ENCODE assay signal across 9 mouse cellular contexts in genomic region chr5:115470766-115471531, GRCm38 (mm10). TPM values are rescaled to one million over a fixed set of nuclear protein-coding genes. Genes with fewer than 3 reads are reported as not detected.
DNase-seq lines count a peak whose midpoint lies in the region; ATAC-seq and TF ChIP-seq lines count a peak whose summit lies in the region.
"Had no signal": no experiment of that assay in that cellular context is flagged by ENCODE, and none has a peak within 500 bp of the region (broad histone marks: within the 10 kb centered on the region; RNA-seq: fewer than 3 reads in every experiment).

No protein-coding gene starts in this region.

- peak; percentile 84 for TF ChIP-seq CTCF in intestine, postnatal 0 days (IDR thresholded peaks at IDR 0.05; ENCODE audit: low read depth)
- TF ChIP-seq CTCF in CH12.LX (conservative IDR thresholded peaks at IDR 0.05 in 1 of 2, IDR thresholded peaks at IDR 0.05 in 1 of 2; ENCODE audit: low read depth in 2 of 2, low read length in 2 of 2): peak; percentile 76 to 98
- peak; percentile 48 for TF ChIP-seq CTCF in bone marrow macrophage, adult 2 months (IDR thresholded peaks at IDR 0.05; ENCODE audit: low read depth, low read length)
- peak; percentile 73 for TF ChIP-seq CTCF in heart, postnatal 0 days (IDR thresholded peaks at IDR 0.05; ENCODE audit: low read depth)

- peak; percentile 50 for DNase-seq in CH12.LX (ENCODE audit: extremely low read depth)
- no peak for DNase-seq in heart, postnatal 0 days (ENCODE audit: low spot score)
- peak; percentile 63 for DNase-seq in limb, embryonic 10.5 days (ENCODE audit: low spot score)
- DNase-seq in neural tube, embryonic 10.5 days (ENCODE audit: extremely low spot score, low spot score): peak; percentile 59

- in situ Hi-C loops in CH12.LX (cut with MboI; ENCODE audit: low pct_ligation_motif_present, low pct_unique_long_range_greater_than_20kb, low sequenced_read_pairs): no loop called here

- ATAC-seq in intestine, postnatal 0 days: no peak
- ATAC-seq in intestine, embryonic 15.5 days: no peak
- ATAC-seq in heart, postnatal 0 days (ENCODE audit: insufficient read depth, low read depth): no peak
- ATAC-seq in midbrain, embryonic 16.5 days: no peak

- no peaks in the 10 kb centered on the region for H3K9me3 ChIP-seq in intestine, postnatal 0 days (ENCODE audit: control insufficient read depth)
- H3K9me3 ChIP-seq in intestine, embryonic 15.5 days: no peaks in the 10 kb centered on the region
- no peaks in the 10 kb centered on the region for H3K9me3 ChIP-seq in CH12.LX (replicated peaks; ENCODE audit: low read length)
- H3K9me3 ChIP-seq in heart, postnatal 0 days (replicated peaks; ENCODE audit: control insufficient read depth, low read length): no peaks in the 10 kb centered on the region
- no peaks in the 10 kb centered on the region for H3K9me3 ChIP-seq in limb, embryonic 10.5 days (replicated peaks)
- H3K9me3 ChIP-seq in midbrain, embryonic 16.5 days (replicated peaks; ENCODE audit: control insufficient read depth, low read length, poor library complexity, severe bottlenecking): no peaks in the 10 kb centered on the region

- no peak overlapping the region for H3K4me3 ChIP-seq in intestine, postnatal 0 days (ENCODE audit: low read depth, low read length)
- H3K4me3 ChIP-seq in intestine, embryonic 15.5 days (replicated peaks): no peak overlapping the region
- H3K4me3 ChIP-seq in CH12.LX (replicated peaks in 1 of 3; ENCODE audit: low read depth in 2 of 3, low read length in 2 of 3, poor library complexity in 1 of 3): peak overlapping the region in 1 of 3 experiments; percentile 24
- no peak overlapping the region for H3K4me3 ChIP-seq in bone marrow macrophage, adult 2 months (ENCODE audit: insufficient read depth, low read length)
- no peak overlapping the region for H3K4me3 ChIP-seq in heart, postnatal 0 days (ENCODE audit: low read depth, low read length)
- H3K4me3 ChIP-seq in limb, embryonic 10.5 days: no peak overlapping the region
- no peak overlapping the region for H3K4me3 ChIP-seq in midbrain, embryonic 16.5 days (ENCODE audit: low read depth, low read length)

- 32% methylated on average over 20 of the region's 20 CpGs for WGBS in intestine, postnatal 0 days
- WGBS in intestine, embryonic 15.5 days: 36% methylated on average over 20 of the region's 20 CpGs
- WGBS in heart, postnatal 0 days: 34% methylated on average over 20 of the region's 20 CpGs
- 43% methylated on average over 20 of the region's 20 CpGs for WGBS in limb, embryonic 10.5 days
- WGBS in midbrain, embryonic 16.5 days: 39% methylated on average over 20 of the region's 20 CpGs

- no peaks in the 10 kb centered on the region for H3K4me1 ChIP-seq in intestine, postnatal 0 days (replicated peaks; ENCODE audit: control insufficient read depth, insufficient read depth, low read length)
- H3K4me1 ChIP-seq in intestine, embryonic 15.5 days (replicated peaks): peaks cover 6% of the 10 kb centered on the region; the same call in 1 of the 2 replicates
- peaks cover 0 to 16% of the 10 kb centered on the region in 2 experiments; a peak in 2 of 4 replicates for H3K4me1 ChIP-seq in CH12.LX (ENCODE audit: control insufficient read depth in 1 of 2, insufficient read depth in 2 of 2)
- 0 out of 2 replicates have a peak, but pooled peaks cover 2% of the 10 kb centered on the region for H3K4me1 ChIP-seq in bone marrow macrophage, adult 2 months (ENCODE audit: control insufficient read depth, insufficient read depth, low read length)
- H3K4me1 ChIP-seq in heart, postnatal 0 days (ENCODE audit: control insufficient read depth, insufficient read depth): no peaks in the 10 kb centered on the region
- H3K4me1 ChIP-seq in limb, embryonic 10.5 days: peaks cover 17% of the 10 kb centered on the region
- H3K4me1 ChIP-seq in midbrain, embryonic 16.5 days (ENCODE audit: control insufficient read depth, insufficient read depth, low read length): peaks cover 6% of the 10 kb centered on the region; the same call in 1 of the 2 replicates

- H3K79me2 ChIP-seq in CH12.LX (replicated peaks; ENCODE audit: control insufficient read depth, extremely low read depth, insufficient read depth, poor library complexity, severe bottlenecking): no peaks in the 10 kb centered on the region

- no peaks in the 10 kb centered on the region for H3K27me3 ChIP-seq in intestine, postnatal 0 days (replicated peaks; ENCODE audit: control insufficient read depth, insufficient read depth, low read length)
- H3K27me3 ChIP-seq in intestine, embryonic 15.5 days (replicated peaks): no peaks in the 10 kb centered on the region
- peaks cover 2% of the 10 kb centered on the region for H3K27me3 ChIP-seq in CH12.LX (replicated peaks)
- 0 out of 2 replicates have a peak, but pooled peaks cover 5% of the 10 kb centered on the region for H3K27me3 ChIP-seq in heart, postnatal 0 days (ENCODE audit: control insufficient read depth, insufficient read depth, low read length)
- no peaks in the 10 kb centered on the region; the same call in 1 of the 2 replicates for H3K27me3 ChIP-seq in limb, embryonic 10.5 days (ENCODE audit: low read depth, poor library complexity, severe bottlenecking)
- H3K27me3 ChIP-seq in midbrain, embryonic 16.5 days (ENCODE audit: control insufficient read depth, insufficient read depth, low read depth, low read length): no peaks in the 10 kb centered on the region

- dilution Hi-C loops in CH12.LX (cut with MboI; ENCODE audit: extremely low pct_ligation_motif_present, extremely low pct_unique_long_range_greater_than_20kb, low sequenced_read_pairs): no loop called here

- no peak overlapping the region for H3K9ac ChIP-seq in intestine, postnatal 0 days (ENCODE audit: low read depth, low read length)
- H3K9ac ChIP-seq in intestine, embryonic 15.5 days: no peak overlapping the region
- no peak overlapping the region for H3K9ac ChIP-seq in CH12.LX (ENCODE audit: insufficient read depth, low read depth)
- no peak overlapping the region for H3K9ac ChIP-seq in heart, postnatal 0 days (replicated peaks; ENCODE audit: low read depth, low read length)
- H3K9ac ChIP-seq in midbrain, embryonic 16.5 days (ENCODE audit: low read depth, low read length): no peak overlapping the region

- no peak for TF ChIP-seq POLR2A in CH12.LX (IDR thresholded peaks at IDR 0.05; ENCODE audit: low read depth, low read length)
- no peak for TF ChIP-seq POLR2A in bone marrow macrophage, adult 2 months (IDR thresholded peaks at IDR 0.05; ENCODE audit: borderline replicate concordance, low read depth, low read length)

- peak; percentile 35 for TF ChIP-seq RAD21 in CH12.LX (IDR thresholded peaks at IDR 0.05; ENCODE audit: low read depth, low read length)

- TF ChIP-seq EP300 in CH12.LX (IDR thresholded peaks at IDR 0.05; ENCODE audit: low read length): no peak
- TF ChIP-seq EP300 in heart, postnatal 0 days (IDR thresholded peaks at IDR 0.05; ENCODE audit: low read depth): no peak

- no peaks in the 10 kb centered on the region for H3K36me3 ChIP-seq in intestine, postnatal 0 days (ENCODE audit: control insufficient read depth, insufficient read depth)
- no peaks in the 10 kb centered on the region for H3K36me3 ChIP-seq in intestine, embryonic 15.5 days
- peaks cover 0 to 5% of the 10 kb centered on the region in 2 experiments for H3K36me3 ChIP-seq in CH12.LX (replicated peaks in 1 of 2; ENCODE audit: control insufficient read depth in 1 of 2, insufficient read depth in 1 of 2, low read length in 1 of 2)
- no peaks in the 10 kb centered on the region for H3K36me3 ChIP-seq in heart, postnatal 0 days (replicated peaks; ENCODE audit: control insufficient read depth, insufficient read depth, low read length)
- H3K36me3 ChIP-seq in limb, embryonic 10.5 days: no peaks in the 10 kb centered on the region
- H3K36me3 ChIP-seq in midbrain, embryonic 16.5 days (ENCODE audit: control insufficient read depth, insufficient read depth, low read length): no peaks in the 10 kb centered on the region

- no peak overlapping the region for H3K27ac ChIP-seq in intestine, postnatal 0 days (ENCODE audit: low read depth, low read length)
- H3K27ac ChIP-seq in intestine, embryonic 15.5 days: no peak overlapping the region
- H3K27ac ChIP-seq in CH12.LX (ENCODE audit: insufficient read depth, low read depth): no peak overlapping the region
- no peak overlapping the region for H3K27ac ChIP-seq in bone marrow macrophage, adult 2 months (ENCODE audit: insufficient read depth, low read depth, low read length)
- H3K27ac ChIP-seq in heart, postnatal 0 days (ENCODE audit: low read depth): no peak overlapping the region
- H3K27ac ChIP-seq in limb, embryonic 10.5 days: no peak overlapping the region
- H3K27ac ChIP-seq in midbrain, embryonic 16.5 days (ENCODE audit: low read length): no peak overlapping the region

- no peak overlapping the region for H3K4me2 ChIP-seq in intestine, postnatal 0 days (replicated peaks; ENCODE audit: low read depth)
- H3K4me2 ChIP-seq in intestine, embryonic 15.5 days (replicated peaks): no peak overlapping the region
- H3K4me2 ChIP-seq in CH12.LX (ENCODE audit: insufficient read depth, low read depth, poor library complexity, severe bottlenecking): peak overlapping the region; percentile 53; the same call in 1 of the 2 replicates
- no peak overlapping the region for H3K4me2 ChIP-seq in heart, postnatal 0 days (ENCODE audit: low read depth, low read length)
- H3K4me2 ChIP-seq in midbrain, embryonic 16.5 days (ENCODE audit: low read length): no peak overlapping the region

RNA-seq across cellular contexts. Expression of gene Pla2g1b, which starts 4.9 kb away (rescaled TPM):
- 0.78 and 0.98 TPM in 2 replicates for polyA plus RNA-seq in intestine, postnatal 0 days (2015; fragmentation: Nextera tagmentation; extraction: Ambion mirVana)
- polyA plus RNA-seq in intestine, embryonic 15.5 days (2015; fragmentation: Nextera tagmentation; extraction: Ambion mirVana): 2.1 and 2.9 TPM in 2 replicates
- total RNA-seq in CH12.LX (2012; rRNA removed) (not detected in 2 replicates), CH12.LX (2014; rRNA removed) (not detected in 2 replicates)
- not detected in 2 replicates for polyA plus RNA-seq in CH12.LX (2012; ENCODE audit: insufficient read length, low read depth)
- not detected in 2 replicates for polyA plus RNA-seq in bone marrow macrophage, adult 2 months (2012; ENCODE audit: insufficient read depth, insufficient read length, missing spikeins)
- total RNA-seq in heart, postnatal 0 days (2014; rRNA removed; ENCODE audit: low replicate concordance): not detected in 2 replicates
- not detected in 2 replicates for polyA plus RNA-seq in heart, postnatal 0 days (2015; fragmentation: Nextera tagmentation; extraction: Ambion mirVana)
- polyA plus RNA-seq in limb, embryonic 10.5 days (2016; fragmentation: Nextera tagmentation; extraction: Ambion mirVana): not detected in 2 replicates
- polyA plus RNA-seq in midbrain, embryonic 16.5 days (2015; fragmentation: Nextera tagmentation; extraction: Ambion mirVana): not detected in 2 replicates
- polyA plus RNA-seq: frontal cortex, adult 2 months had no signal

RNA-seq across cellular contexts. Expression of gene Sirt4, which starts 13.6 kb away (rescaled TPM):
- polyA plus RNA-seq in intestine, postnatal 0 days (2015; fragmentation: Nextera tagmentation; extraction: Ambion mirVana): 5.0 and 6.4 TPM in 2 replicates
- polyA plus RNA-seq in intestine, embryonic 15.5 days (2015; fragmentation: Nextera tagmentation; extraction: Ambion mirVana): 18.6 and 19.8 TPM in 2 replicates
- total RNA-seq in CH12.LX (2012; rRNA removed) (16.7 and 18.0 TPM in 2 replicates), CH12.LX (2014; rRNA removed) (8.2 and 10.0 TPM in 2 replicates)
- 13.3 and 15.3 TPM in 2 replicates for polyA plus RNA-seq in CH12.LX (2012; ENCODE audit: insufficient read length, low read depth)
- polyA plus RNA-seq in bone marrow macrophage, adult 2 months (2012; ENCODE audit: insufficient read depth, insufficient read length, missing spikeins): 15.6 and 17.8 TPM in 2 replicates
- total RNA-seq in heart, postnatal 0 days (2014; rRNA removed; ENCODE audit: low replicate concordance): 13.8 and 29.0 TPM in 2 replicates
- polyA plus RNA-seq in heart, postnatal 0 days (2015; fragmentation: Nextera tagmentation; extraction: Ambion mirVana): 14.5 and 15.4 TPM in 2 replicates
- polyA plus RNA-seq in limb, embryonic 10.5 days (2016; fragmentation: Nextera tagmentation; extraction: Ambion mirVana): 16.0 and 18.5 TPM in 2 replicates
- 32.3 and 32.7 TPM in 2 replicates for polyA plus RNA-seq in midbrain, embryonic 16.5 days (2015; fragmentation: Nextera tagmentation; extraction: Ambion mirVana)

RNA-seq across cellular contexts. Expression of gene Pxn, which starts 35.5 kb away (rescaled TPM):
- 65.1 and 71.1 TPM in 2 replicates for polyA plus RNA-seq in intestine, postnatal 0 days (2015; fragmentation: Nextera tagmentation; extraction: Ambion mirVana)
- polyA plus RNA-seq in intestine, embryonic 15.5 days (2015; fragmentation: Nextera tagmentation; extraction: Ambion mirVana): 56.9 and 58.2 TPM in 2 replicates
- 21.1 and 22.6 TPM in 2 replicates for total RNA-seq in CH12.LX (2012; rRNA removed)
- 13.9 and 17.0 TPM in 2 replicates for total RNA-seq in CH12.LX (2014; rRNA removed)
- 30.0 and 43.4 TPM in 2 replicates for polyA plus RNA-seq in CH12.LX (2012; ENCODE audit: insufficient read length, low read depth)
- polyA plus RNA-seq in bone marrow macrophage, adult 2 months (2012; ENCODE audit: insufficient read depth, insufficient read length, missing spikeins): 109 and 121 TPM in 2 replicates
- 66.6 and 68.8 TPM in 2 replicates for total RNA-seq in heart, postnatal 0 days (2014; rRNA removed; ENCODE audit: low replicate concordance)
- 19.3 and 19.9 TPM in 2 replicates for polyA plus RNA-seq in heart, postnatal 0 days (2015; fragmentation: Nextera tagmentation; extraction: Ambion mirVana)
- polyA plus RNA-seq in limb, embryonic 10.5 days (2016; fragmentation: Nextera tagmentation; extraction: Ambion mirVana): 36.8 and 45.3 TPM in 2 replicates
- 18.3 and 18.5 TPM in 2 replicates for polyA plus RNA-seq in midbrain, embryonic 16.5 days (2015; fragmentation: Nextera tagmentation; extraction: Ambion mirVana)

RNA-seq across cellular contexts. Expression of gene Msi1, which starts 41.5 kb away (rescaled TPM):
- polyA plus RNA-seq in intestine, postnatal 0 days (2015; fragmentation: Nextera tagmentation; extraction: Ambion mirVana): 4.1 and 4.3 TPM in 2 replicates
- polyA plus RNA-seq in intestine, embryonic 15.5 days (2015; fragmentation: Nextera tagmentation; extraction: Ambion mirVana): 8.7 and 10.4 TPM in 2 replicates
- total RNA-seq in CH12.LX (2012; rRNA removed) (3.3 and 4.1 TPM in 2 replicates), CH12.LX (2014; rRNA removed) (0.66 and 0.82 TPM in 2 replicates)
- 4.9 and 5.3 TPM in 2 replicates for polyA plus RNA-seq in CH12.LX (2012; ENCODE audit: insufficient read length, low read depth)
- 0.44 TPM in 1 of 2 replicates, not detected in the other for polyA plus RNA-seq in bone marrow macrophage, adult 2 months (2012; ENCODE audit: insufficient read depth, insufficient read length, missing spikeins)
- total RNA-seq in heart, postnatal 0 days (2014; rRNA removed; ENCODE audit: low replicate concordance): 2.5 and 5.6 TPM in 2 replicates
- 0.99 and 1.1 TPM in 2 replicates for polyA plus RNA-seq in heart, postnatal 0 days (2015; fragmentation: Nextera tagmentation; extraction: Ambion mirVana)
- polyA plus RNA-seq in limb, embryonic 10.5 days (2016; fragmentation: Nextera tagmentation; extraction: Ambion mirVana): 54.0 and 60.6 TPM in 2 replicates
- 47.9 and 53.7 TPM in 2 replicates for polyA plus RNA-seq in midbrain, embryonic 16.5 days (2015; fragmentation: Nextera tagmentation; extraction: Ambion mirVana)
